Mouse (Mus musculus): ENCODE measurements around the gene Pmp22.

The Pmp22 gene

DNA sequence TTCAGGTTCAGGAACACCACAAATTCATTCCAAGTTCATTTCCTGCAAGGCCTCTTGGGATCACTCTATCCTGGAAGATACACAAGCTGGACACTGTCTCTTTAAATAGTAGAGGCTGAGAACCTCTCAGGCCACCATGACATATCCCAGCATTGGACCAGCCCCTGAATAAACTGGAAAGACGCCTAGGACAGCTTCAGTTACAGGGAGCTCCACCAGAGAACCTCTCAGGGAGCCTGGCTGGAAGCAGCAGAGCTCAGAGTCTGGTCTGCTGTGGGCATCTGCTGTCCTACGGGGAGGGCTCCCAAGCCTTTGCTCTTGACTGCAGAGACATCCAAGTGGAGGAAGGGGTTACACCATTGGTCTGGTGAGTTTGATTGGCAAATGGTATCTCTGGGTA, at the start of gene Pmp22:
Pmp22 (plus strand) TSS at position 199 of the 400 bp plus-strand sequence.
- DNase-seq, result no peak

DNA sequence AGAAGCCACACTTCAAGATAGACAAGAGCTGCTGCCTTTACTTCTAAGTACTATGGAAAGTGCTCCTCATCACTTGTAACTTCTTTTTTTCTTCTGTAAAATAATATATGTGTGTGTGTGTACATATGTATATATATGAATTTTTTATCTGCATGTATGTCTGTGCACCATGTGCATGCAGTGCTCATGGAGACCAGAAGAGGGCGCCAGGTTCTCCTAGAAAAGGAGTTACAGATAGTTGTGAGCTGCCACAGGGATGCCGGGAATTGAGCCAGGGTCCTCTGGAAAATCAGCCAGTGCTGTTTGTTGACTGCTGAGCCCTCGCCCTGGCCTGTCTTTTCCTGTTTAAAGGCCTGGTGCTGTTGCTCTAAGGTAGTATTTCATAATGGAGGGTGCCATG, 44.2 kb upstream of the Pmp22 start:
- DNase-seq, result no peak

DNA sequence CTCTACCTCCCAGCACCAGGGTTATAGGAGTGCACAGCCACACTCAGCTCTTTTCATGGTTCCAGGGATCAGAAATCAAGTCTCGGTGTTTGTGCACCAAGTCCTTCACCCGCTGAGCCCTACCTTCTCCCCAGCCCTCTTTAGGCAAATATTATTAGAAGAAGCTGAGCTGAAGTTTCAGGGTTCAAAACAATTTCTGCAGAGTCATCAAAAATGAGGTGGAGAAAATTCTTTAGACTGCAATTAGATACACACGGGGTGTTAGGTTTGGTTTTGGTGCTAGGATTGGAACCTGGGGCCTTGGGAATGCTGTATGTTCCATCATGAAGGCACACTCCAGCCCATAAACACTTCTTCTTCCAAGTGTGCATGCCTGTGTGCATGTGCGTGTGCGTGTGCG, 40.1 kb upstream of the Pmp22 start:
- no peak for DNase-seq

DNA sequence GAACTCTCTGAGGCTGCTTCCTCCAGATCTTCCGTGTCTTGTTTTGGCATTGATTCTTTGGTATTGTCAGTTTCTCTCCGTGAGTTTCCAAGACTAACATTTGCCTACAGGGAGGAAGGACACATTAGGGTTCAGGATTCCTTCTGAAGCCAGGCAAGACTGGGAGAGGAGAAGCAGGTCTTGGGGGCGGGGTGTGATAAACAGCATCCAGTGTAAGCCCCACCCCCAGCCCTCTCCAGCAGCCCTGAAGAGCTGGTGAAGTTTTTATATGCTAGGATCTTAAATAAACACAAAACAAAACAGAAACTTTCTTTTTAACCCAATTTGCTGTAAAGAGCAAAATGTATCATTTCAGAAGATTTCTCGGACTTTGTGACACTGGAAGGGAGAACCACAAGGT, 38.6 kb upstream of the Pmp22 start:
- DNase-seq, result no peak

DNA sequence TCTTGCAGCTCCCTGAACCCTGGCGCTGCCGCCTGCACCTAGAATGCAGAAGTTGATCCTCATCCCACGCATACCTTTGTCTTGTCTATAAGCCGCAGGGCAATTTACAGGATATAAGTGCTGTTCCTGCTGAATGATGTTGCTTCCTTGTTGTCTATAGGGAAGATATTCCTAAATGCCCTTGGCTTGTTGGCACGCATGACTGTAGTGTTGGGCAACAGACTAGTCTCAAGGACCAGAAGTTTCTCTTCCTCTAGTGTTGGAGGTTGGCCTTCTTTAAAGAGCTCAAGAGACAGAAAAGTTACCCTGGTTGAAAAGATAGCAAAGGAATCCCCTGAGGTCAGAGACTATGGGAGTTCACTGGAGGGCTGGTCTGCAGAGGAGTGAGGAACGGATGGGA, 37.8 kb upstream of the Pmp22 start:
- DNase-seq, result no peak

DNA sequence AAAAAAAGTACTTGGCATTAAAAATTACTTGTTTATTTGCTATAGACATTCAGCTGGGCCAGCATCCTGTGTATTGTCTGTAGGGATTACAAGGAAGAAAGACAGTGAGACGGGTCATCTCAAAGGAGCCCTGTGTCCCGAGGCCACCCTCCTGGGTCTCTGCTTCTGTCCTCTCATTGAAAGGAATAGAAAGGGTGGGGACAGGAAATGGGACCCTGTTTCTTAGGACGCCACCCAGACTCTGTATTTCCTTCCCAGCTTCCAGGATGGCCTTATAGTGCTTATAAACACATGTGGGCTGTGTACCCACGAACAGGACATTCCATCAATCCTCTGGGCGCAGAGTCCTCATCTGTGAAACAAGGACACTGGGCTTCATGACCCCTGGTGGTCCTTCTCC, 36.5 kb upstream of the Pmp22 start:
- no peak for DNase-seq

DNA sequence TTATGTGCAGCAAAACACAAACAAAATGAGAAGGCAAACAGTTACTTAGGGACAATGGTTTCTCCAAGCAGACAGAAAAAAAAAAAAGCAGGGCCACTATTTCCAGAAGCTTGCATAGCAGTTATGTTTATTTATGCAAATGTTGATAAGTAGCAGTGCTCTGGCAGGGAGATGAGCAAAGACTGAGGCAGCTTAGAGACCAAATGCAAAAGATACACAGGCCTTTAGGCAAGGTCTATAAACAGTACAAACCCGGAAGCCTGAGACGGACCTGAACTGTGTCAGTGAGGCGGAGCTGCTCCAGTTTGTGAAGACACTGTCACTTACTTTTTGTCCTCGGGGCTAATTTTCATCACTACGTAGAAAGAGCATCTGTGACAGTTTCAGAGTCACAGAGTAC, 35.2 kb upstream of the Pmp22 start:
- DNase-seq, result no peak

DNA sequence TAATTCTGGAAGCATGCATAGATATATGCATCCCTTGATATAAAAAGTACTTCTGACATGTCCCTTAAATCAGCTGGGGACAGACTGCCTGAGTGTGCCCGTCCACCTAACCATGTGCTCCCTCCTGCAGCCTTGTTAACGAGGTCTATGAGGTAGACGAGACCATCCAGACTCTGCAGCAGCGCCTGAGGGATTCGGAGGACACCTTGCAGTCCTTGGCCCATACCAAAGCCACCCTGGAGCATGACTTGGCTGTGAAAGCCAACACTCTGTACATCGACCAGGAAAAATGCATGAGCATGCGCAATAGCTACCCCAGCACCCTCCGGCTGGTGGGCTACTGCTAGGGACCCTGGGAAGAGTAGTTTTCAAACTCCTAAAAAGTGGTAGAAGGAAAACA, 34.3 kb upstream of the Pmp22 start:
- DNase-seq, result no peak

DNA sequence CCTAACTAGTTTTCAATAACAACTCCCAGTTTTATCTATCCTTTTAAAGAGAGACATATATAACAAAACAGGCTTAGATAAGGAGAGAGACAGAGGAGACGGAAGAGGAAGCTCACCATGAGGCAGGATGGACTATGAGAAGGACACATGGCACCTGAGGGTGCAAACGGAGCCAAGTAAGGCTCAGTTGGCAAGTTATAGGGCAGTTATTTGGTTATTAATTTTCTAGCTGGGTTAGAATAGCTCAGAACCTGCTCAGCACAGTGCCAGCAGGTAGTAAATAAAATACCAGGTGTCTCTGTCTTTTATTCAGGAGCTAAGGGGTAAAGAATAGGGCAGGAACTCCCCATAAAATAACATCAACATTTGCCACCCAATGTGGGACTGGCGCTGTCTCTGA, 30.8 kb upstream of the Pmp22 start:
- peak; percentile 6 to 40 for DNase-seq

DNA sequence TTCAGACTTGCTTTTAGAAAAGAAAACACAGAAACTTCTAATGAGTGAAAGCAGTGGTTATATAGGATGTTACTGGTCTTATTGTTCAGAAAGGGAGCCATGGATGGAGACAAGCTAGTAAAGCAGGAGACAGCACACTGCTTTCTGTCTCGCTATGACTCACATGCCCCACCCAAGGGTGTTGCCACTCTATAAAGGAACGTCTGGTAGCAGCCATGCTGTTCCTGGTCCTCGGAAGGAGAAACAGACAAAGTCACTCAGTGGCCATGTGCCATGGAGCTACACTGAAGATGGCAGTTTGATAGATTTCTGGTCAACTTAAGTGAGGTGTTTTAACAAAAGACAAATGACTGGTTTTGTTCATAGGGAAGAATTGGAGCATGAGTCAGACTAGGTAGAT, 29.4 kb upstream of the Pmp22 start:
- DNase-seq, result no peak

DNA sequence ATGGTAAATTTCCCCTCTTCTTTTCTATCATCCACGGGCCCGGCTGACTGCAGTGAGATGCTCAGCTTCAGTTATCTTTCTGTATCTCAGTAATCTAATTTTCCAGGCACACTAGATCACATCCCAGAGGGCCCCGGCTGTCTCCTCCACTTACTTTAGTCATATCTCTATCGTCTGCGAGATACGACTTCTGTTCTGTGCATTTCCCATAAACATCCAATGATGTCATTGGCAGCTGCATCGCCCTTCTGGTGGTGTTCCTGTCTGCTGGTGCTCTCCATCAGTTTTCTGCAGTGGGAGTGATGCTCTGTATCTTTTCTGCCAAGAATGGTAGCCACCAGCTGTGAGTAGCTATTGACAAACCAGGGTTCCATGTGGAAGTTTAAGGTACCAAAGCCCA, 25.5 kb upstream of the Pmp22 start:
- DNase-seq, result no peak

DNA sequence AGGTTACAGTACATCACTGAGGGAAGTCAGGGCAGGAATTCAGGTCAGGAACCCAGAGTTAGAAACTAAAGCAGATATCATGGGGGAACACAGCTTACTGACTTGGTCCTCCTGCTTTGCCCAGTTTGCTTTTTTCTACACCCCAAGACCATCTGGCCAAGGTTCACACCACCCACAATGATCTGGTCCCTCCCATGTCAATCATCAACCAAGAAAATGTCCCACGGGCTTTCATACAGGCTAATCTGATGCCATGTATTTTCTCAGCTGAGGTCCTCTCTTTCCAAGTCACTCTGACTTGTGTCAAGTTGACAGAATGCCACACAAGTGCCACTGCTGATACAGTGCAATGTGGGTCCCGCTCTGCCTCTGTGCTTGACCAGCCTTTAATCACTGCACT, 24.8 kb upstream of the Pmp22 start:
- DNase-seq, result peak in 1 of 2 experiments; percentile 34

DNA sequence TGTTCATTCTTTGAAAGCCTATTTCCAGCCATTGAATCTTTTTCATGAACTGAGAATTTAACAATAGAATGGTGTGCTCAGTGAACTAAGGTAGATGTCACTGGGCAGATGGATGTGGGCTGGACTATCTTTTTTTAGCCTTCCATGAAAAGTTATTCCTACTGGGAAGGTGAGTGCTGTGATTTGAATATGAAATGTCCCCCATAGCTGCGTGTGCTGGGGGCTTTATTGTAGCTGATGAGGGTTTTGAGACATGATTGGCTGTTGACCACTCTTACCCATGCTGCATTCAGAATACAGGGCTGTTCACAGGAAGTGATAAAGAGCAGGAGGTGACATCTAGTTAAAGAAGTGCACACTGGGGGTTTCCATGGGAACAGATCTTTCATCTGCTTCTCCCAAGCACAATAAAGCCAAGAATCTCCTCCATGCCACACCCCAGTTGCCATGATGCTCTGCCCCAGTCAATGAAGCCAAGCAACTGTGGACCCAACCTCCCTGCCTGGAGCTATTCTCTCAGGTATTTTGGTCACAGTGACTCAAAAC, 19.5 kb upstream of the Pmp22 start:
- DNase-seq, result no peak

DNA sequence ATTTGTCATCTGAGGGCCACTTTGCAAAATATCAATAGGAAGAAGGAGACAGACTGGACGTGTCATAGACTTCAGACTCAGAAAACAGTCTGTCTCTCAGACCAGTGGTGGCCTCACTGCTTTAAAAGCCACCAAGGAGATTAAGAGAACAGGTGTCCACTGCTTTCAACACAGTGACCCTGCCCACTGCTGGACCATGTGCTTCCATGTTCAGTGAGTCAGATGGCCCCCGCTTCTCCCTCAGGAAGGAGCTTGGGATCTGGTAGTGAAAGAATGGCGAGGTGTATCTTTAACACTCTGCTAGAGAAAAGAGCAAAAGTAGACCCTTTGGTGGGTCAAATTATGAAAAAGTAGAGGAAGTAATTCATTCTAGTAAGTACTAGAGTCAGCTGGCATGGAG, 18.5 kb upstream of the Pmp22 start:
- no peak for DNase-seq

DNA sequence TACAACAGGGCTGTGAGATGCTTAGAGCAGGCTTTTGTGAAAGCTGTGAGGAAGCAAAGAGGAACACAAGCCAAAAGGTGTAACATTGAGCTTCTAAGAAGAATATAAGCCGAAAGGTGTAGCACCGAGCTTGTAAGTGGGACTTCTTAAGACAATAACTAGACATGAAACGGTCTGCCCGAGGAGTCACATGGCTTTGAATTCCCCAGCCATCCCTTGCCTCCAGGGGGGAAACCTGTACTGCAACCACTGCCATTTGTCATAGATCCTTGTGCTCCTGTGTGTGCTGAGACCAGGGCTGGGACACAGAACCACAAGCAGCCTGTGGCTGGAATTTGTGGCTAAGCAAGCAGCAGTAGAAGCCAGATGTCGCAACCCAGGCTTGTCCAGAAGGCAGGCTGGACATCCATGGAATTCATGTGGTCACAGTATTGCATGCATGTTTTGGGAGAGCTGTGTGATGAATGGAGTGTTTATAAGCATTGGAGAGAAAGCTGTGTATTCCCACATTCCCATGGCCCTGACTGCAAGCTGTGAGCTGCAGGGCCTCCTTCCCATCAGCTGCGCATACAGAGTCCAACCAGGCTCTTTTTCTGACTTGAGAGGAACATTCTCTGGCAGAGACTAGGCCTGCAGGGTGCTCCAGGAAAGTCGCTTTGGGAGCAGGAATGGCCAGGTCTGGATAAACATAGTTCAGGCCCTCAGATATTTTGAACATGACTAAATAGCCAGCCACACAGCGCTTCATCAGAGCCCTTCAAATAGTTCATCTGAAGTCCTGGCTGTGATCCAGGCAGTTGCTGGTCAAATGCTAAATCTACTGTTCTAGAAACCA, 13.8 kb upstream of the Pmp22 start:
- no peak for DNase-seq

DNA sequence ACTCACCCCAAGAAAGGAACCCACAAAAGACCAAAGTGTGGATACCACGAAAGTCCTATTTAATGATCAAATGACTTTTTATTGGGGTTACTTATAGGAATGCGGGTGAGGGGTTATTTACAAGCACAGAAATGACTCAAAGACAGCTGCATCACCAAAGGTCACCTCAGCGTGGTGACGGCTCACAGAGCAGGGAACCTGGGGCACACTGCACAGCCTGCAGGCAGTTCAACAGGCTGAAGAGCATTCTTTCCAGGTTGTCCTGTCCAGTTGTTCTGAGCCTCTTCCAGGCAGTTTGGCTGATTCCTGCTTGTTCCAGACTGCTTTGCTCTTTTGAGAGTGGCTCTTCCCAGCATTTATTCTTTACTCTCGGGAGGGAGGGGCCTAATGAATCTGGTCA, 12.1 kb upstream of the Pmp22 start:
- no peak for DNase-seq

DNA sequence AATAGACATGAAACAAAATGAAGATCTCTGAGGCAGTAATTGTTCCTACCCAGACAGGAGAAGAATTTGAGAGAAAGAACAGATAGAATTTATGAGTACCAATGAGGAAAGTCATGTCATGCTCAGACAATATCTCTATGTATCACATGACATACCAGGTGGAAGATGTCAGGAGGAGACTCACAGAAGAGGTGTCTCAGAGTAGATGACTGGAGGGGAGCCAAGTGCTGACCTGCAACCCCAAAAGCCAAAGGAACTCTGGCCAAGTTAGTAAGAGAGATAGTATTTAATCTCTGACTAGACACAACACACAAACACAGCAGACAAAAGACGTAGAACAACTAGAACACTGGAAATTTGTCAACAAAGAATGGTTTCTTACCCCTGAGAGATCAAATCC, 11.5 kb upstream of the Pmp22 start:
- no peak for DNase-seq

DNA sequence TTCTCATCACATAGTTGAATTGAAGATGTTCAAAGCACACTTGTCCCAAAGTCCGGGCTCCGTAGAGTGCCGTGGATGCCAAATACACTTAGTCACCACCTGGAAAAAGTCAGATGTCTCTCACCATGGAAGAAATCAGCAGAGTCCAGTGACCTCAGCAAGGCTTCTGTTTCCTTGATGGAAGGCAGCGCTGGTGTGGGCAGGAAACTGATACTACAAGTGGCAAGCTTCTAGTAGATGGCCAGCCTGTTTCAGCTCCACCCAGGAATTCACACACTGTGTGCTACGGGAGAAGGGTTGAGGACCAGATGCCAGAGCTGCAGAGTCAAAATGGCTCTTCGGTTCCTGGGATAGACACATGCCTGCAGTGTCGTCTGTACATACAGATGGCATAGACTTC, 9.0 kb upstream of the Pmp22 start:
- no peak for DNase-seq

DNA sequence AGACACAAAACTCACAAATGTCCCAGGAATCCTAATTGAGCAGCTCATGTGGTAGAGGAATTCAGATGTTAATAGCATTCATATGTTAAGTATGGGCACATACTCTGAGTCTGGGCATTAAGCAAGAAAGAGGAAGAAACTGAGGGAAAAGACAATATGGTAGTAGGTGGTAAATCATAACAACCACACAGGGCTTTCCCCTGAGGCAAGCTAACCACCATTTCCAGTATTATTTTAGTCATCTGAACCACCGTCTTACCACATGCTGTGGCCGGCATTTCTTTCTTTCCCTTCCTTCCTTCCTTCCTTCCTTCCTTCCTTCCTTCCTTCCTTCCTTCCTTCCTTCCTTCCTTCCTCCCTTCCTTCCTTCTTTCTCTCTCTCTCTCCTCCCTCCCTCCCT, 6.5 kb upstream of the Pmp22 start:
- no peak for DNase-seq

DNA sequence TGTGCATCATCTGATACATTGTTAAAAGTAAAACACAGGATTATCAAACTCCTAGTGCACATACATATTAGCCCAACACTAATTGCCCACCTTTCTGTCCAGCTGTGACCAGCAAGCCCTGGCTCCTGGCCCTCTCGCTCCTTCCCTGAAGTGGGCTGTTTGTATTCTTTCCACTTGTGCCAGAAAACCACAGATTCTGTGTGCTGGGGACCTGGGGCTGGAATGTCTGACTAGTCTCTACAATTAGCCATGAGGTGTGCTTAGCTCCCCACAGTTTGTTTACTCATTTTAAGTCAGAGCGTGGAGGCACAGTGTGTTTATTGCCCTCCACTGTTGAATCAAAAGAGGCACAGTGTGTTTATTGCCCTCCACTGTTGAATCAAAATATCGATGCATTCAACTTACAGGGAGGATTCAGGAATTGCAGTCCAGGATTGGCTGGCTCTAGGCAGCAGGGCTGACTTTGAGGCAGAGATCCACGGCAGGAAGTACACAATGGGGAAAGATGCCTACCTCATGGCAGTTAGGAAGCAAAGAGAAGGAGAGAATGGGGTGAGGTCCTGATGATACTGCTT, 5.9 kb upstream of the Pmp22 start:
- no peak for DNase-seq

DNA sequence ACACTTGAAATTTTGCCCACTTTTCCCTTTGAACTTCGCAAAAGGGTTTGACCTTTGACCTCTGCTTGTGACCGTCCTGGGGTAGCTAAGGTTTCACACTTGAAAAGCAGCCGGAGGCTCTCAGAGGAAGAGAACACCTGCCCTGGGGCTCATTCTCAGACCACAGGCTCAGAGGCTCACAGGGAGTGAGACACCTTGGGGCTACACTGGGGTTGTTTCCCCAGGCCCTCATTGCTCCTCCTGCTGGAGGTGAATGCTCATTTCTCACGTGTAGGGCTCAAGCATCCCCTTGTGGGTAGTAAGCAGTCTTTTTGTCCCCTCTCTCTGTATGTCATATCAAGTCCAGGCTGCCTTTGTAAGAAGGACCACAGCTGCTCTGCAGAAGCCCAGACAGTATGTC, 4.5 kb upstream of the Pmp22 start:
- no peak for DNase-seq

DNA sequence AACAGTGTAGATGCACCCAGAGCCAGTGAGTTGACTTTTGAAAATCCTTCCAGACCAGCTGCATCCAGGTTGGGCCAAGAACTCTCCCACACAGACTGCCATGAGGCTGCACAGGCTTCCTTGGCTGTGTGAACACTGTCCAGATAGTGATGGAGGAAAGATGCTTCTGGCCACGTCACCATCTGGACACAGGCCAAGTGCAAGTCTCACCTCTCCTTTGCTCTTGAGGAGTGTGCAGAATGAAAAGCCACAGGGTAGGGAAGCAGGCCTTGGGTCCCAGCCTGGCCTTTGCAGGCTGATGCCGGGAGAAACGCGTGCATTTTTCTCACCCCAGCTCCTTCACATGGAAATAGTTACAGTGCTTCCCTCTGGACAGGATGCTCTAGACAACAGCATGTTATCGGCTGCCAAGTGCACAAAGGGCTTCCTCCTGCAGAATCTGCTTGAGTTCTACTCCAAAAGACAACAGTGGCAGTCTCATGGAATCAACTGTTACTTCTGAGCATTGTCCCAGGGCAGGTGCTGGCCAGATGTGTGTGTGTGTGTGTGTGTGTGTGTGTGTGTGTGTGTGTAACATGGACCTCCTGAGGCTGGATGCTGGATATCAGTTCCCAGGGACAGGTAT, 2.8 kb upstream of the Pmp22 start:
- no peak for DNase-seq

DNA sequence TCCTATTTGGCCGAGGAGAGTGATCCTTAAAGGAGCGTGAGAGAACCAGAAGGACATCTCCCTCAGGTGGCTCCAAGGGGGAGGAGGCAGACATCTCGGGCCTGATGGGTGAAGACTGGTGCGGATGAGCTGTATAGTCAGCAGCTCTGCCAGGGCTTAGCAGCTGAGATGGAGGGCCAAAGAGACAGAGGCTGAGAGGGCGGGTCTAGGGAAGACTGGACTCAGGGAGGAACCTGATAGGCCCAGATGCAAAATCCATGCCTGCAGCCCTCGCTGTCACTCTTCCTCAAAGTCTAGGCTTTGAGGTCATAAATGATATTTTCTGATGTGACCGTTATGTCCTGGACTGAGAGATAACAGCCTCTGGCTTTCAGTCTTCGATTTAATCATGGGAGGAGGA, 1.8 kb upstream of the Pmp22 start:
- DNase-seq, result no peak

DNA sequence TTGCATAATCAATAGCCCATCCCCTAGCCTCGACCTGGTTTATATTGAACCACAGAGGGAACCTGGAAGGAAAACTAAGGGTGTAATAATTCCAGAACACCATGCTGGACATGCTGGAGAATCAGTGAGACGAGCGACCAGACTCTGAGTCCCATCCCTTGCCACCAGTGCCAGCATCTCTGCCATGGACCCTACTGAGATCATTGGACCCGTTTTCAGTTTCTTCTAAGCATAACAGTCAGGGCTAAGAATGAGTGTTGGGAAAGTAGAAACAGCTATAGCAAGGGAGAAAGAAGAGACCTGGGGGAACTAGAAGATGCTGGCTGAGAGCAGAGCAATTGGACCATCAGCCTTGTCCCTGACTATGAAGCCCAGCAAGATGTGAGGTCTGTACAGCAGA, 1.3 kb upstream of the Pmp22 start:
- DNase-seq, result no peak
